Mouse (Mus musculus): ENCODE data around the gene Hsd17b13. TPM values are rescaled to one million over a fixed set of nuclear protein-coding genes. Genes with fewer than 3 reads are reported as not detected.

The Hsd17b13 gene
- total and polyA plus RNA-seq, 2 experiments = 179 to 252 TPM

- no peak for TF ChIP-seq CTCF (IDR thresholded peaks at IDR 0.05; ENCODE audit: low read depth, low read length)
- no peak for TF ChIP-seq POLR2A (IDR thresholded peaks at IDR 0.05; ENCODE audit: extremely low read depth, insufficient read depth, low read length)
- DNase-seq (ENCODE audit: extremely low read depth, low read depth, low spot score) = no peak
- H3K4me3 ChIP-seq (ENCODE audit: insufficient read depth, low read depth, low read length) = no peak overlapping the region
- H3K79me2 ChIP-seq (ENCODE audit: control insufficient read depth, insufficient read depth, low read length) = no peaks in the 10 kb centered on the region
- no peaks in the 10 kb centered on the region for H3K27me3 ChIP-seq (ENCODE audit: control insufficient read depth, insufficient read depth, low read length)
- no peak overlapping the region for H3K27ac ChIP-seq (replicated peaks; ENCODE audit: insufficient read depth, low read depth, low read length)
- no peaks in the 10 kb centered on the region for H3K4me1 ChIP-seq (ENCODE audit: control insufficient read depth, insufficient read depth, low read length)
- 90% methylated on average over 3 of the region's 3 CpGs for WGBS
- H3K9ac ChIP-seq (ENCODE audit: low read depth, low read length) = no peak overlapping the region
- no peaks in the 10 kb centered on the region for H3K36me3 ChIP-seq (ENCODE audit: control insufficient read depth, insufficient read depth, low read length)
Measured at GRCm38 (mm10) chr5:103918233-103918632, 59.0 kb downstream of the Hsd17b13 start.

- Histone ChIP-seq H3K9ac (ENCODE audit: low read depth, low read length) (no peak overlapping the region), H3K79me2 (ENCODE audit: control insufficient read depth, insufficient read depth, low read length) (no peaks in the 10 kb centered on the region), H3K4me1 (ENCODE audit: control insufficient read depth, insufficient read depth, low read length) (no peaks in the 10 kb centered on the region), H3K27me3 (ENCODE audit: control insufficient read depth, insufficient read depth, low read length) (no peaks in the 10 kb centered on the region), H3K4me3 (ENCODE audit: insufficient read depth, low read depth, low read length) (no peak overlapping the region), H3K36me3 (ENCODE audit: control insufficient read depth, insufficient read depth, low read length) (no peaks in the 10 kb centered on the region), H3K27ac (replicated peaks; ENCODE audit: insufficient read depth, low read depth, low read length) (no peak overlapping the region)
- WGBS = 69% methylated on average over 8 of the region's 8 CpGs
- DNase-seq (ENCODE audit: extremely low read depth, low read depth, low spot score) = no peak
- TF ChIP-seq POLR2A (IDR thresholded peaks at IDR 0.05; ENCODE audit: extremely low read depth, insufficient read depth, low read length) (no peak), CTCF (IDR thresholded peaks at IDR 0.05; ENCODE audit: low read depth, low read length) (no peak)
Measured at GRCm38 (mm10) chr5:103917357-103917895, 59.8 kb downstream of the Hsd17b13 start.

GRCm38 (mm10) chr5:103916595-103917356, 60.4 kb downstream of the Hsd17b13 start:
- Histone ChIP-seq H3K27ac (replicated peaks; ENCODE audit: insufficient read depth, low read depth, low read length) (no peak overlapping the region), H3K79me2 (ENCODE audit: control insufficient read depth, insufficient read depth, low read length) (no peaks in the 10 kb centered on the region), H3K36me3 (ENCODE audit: control insufficient read depth, insufficient read depth, low read length) (no peaks in the 10 kb centered on the region), H3K27me3 (ENCODE audit: control insufficient read depth, insufficient read depth, low read length) (no peaks in the 10 kb centered on the region), H3K4me3 (ENCODE audit: insufficient read depth, low read depth, low read length) (no peak overlapping the region), H3K4me1 (ENCODE audit: control insufficient read depth, insufficient read depth, low read length) (no peaks in the 10 kb centered on the region), H3K9ac (ENCODE audit: low read depth, low read length) (no peak overlapping the region)
- WGBS = 56% methylated on average over 12 of the region's 12 CpGs
- TF ChIP-seq POLR2A (IDR thresholded peaks at IDR 0.05; ENCODE audit: extremely low read depth, insufficient read depth, low read length) (no peak), CTCF (IDR thresholded peaks at IDR 0.05; ENCODE audit: low read depth, low read length) (no peak)
- peak; percentile 53 for DNase-seq (ENCODE audit: extremely low read depth, low read depth, low spot score)

GRCm38 (mm10) chr5:103914335-103915226, 62.6 kb downstream of the Hsd17b13 start:
- Histone ChIP-seq H3K36me3 (ENCODE audit: control insufficient read depth, insufficient read depth, low read length) (no peaks in the 10 kb centered on the region), H3K27ac (replicated peaks; ENCODE audit: insufficient read depth, low read depth, low read length) (no peak overlapping the region), H3K4me3 (ENCODE audit: insufficient read depth, low read depth, low read length) (no peak overlapping the region), H3K9ac (ENCODE audit: low read depth, low read length) (no peak overlapping the region), H3K4me1 (ENCODE audit: control insufficient read depth, insufficient read depth, low read length) (peaks cover 2% of the 10 kb centered on the region), H3K27me3 (ENCODE audit: control insufficient read depth, insufficient read depth, low read length) (no peaks in the 10 kb centered on the region), H3K79me2 (ENCODE audit: control insufficient read depth, insufficient read depth, low read length) (no peaks in the 10 kb centered on the region)
- TF ChIP-seq POLR2A (IDR thresholded peaks at IDR 0.05; ENCODE audit: extremely low read depth, insufficient read depth, low read length) (no peak), CTCF (IDR thresholded peaks at IDR 0.05; ENCODE audit: low read depth, low read length) (peak; percentile 24; the same call in 1 of the 2 replicates)
- WGBS = 70% methylated on average over 11 of the region's 11 CpGs
- DNase-seq (ENCODE audit: extremely low read depth, low read depth, low spot score) = no peak

GRCm38 (mm10) chr5:103913150-103913549, 64.1 kb downstream of the Hsd17b13 start:
- Histone ChIP-seq H3K4me3 (ENCODE audit: insufficient read depth, low read depth, low read length) (no peak overlapping the region), H3K27ac (replicated peaks; ENCODE audit: insufficient read depth, low read depth, low read length) (no peak overlapping the region), H3K36me3 (ENCODE audit: control insufficient read depth, insufficient read depth, low read length) (no peaks in the 10 kb centered on the region), H3K79me2 (ENCODE audit: control insufficient read depth, insufficient read depth, low read length) (no peaks in the 10 kb centered on the region), H3K27me3 (ENCODE audit: control insufficient read depth, insufficient read depth, low read length) (no peaks in the 10 kb centered on the region), H3K9ac (ENCODE audit: low read depth, low read length) (no peak overlapping the region), H3K4me1 (ENCODE audit: control insufficient read depth, insufficient read depth, low read length) (peaks cover 2% of the 10 kb centered on the region)
- TF ChIP-seq CTCF (IDR thresholded peaks at IDR 0.05; ENCODE audit: low read depth, low read length) = no peak
- TF ChIP-seq POLR2A (IDR thresholded peaks at IDR 0.05; ENCODE audit: extremely low read depth, insufficient read depth, low read length) = no peak
- DNase-seq (ENCODE audit: extremely low read depth, low read depth, low spot score) = no peak
- WGBS = 32% methylated on average over 4 of the region's 4 CpGs

Measured in liver, adult 2 months (tissue).